Mouse (Mus musculus): ENCODE results near the gene Spdye4c.

The Spdye4c gene

DNA sequence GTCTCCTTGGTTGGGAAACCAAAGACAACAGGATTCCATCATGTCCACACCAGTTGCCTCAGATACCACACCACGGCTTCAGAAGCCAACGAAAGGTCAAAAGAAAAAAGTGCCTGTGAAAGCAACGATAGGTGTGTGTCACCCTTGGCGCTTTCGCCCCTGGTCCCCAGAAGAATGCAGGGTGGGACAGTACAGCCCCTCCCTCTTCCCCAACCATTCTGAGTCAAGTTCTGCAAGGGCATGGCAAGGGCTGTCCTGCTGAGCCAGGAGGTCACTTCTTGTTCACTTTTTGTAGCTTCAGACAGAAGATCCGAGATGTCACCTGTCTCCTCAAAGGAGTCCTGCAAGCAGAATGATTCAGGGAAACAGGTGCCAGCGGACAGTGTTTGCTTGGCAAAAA is 1.3 kb downstream of the Spdye4c start:
- in situ Hi-C loops (cut with MboI, MseI), result no loop called here

DNA sequence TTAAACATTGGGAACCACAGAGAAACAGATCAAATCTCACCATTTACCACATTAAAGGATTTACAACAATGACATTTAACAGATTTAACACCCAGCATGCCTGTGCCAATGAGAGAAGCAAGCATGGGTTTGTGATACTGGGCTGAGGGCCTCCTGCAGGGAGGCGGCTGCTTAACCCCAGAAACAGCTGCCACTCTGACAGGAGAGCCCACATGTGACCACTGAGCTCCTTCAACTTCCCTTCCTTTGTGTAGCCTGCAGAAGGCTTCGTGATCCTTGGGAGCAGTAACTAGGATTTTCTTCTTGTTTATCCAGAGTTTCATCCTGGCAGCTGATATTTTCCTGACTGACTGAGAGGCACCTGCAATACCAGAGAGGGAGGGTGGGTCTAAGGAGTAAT is 10.5 kb downstream of the Spdye4c start:
- in situ Hi-C loops (cut with MboI, MseI), result no loop called here

DNA sequence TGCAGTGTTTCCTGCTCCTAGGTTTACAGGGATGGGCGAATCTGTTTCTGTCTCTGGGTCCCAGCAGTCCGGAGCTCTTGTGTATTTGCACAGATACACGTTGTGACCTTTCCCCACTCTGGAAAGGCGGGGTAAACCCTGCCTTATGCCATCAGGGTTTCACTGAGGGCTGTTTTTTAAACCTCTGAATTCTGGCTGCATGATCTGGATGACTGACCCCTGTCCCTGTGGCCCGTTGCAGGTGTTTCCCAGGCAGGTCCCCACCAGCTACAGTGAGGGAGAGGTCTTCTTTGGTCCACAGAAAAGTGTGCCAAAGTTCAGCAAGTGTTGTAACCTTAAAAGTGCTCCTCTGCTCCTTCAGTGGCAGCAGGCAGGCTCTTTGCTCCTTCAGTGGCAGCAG is 18.3 kb downstream of the Spdye4c start:
- in situ Hi-C loops (cut with MboI, MseI), result no loop called here

DNA sequence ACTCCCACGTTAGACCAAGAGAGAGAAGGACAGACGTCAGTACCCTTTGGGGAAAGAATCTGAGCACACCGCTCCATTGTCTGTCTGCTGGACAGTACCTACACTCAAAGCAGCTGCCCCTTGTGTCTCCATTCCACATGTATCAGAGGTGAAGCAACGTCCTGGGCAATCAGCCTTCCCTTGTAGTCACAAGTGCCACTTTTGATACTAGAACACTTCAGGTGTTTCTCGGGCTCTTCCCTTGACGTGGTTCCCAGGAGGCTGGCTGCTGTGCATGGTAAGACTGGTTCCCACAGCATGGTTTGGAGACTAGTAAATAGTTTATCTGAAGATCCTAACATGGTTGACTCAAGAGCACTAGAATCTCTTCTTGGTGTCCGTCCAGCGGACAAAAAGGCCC is 20.2 kb downstream of the Spdye4c start:
- in situ Hi-C loops (cut with MboI, MseI), result no loop called here

DNA sequence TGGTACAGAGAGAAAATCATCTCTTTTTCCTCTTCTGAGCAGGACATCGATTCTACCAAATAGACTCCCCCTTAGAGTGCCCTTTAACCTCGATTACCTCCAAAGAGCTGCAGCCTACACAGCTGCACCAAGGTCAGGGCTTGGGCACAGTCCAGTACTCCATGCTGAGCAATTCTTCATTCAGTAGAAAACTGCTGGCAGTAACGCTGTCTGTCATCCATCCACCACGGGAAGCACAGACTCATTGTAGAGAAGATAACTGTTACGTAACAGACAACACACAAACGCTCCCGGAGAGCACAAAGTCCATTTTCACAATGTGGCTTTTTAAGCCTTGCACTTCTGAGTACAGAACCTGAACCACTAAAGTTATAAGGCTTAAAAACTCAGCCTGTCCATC is 21.3 kb downstream of the Spdye4c start:
- in situ Hi-C loops (cut with MboI, MseI), result no loop called here

DNA sequence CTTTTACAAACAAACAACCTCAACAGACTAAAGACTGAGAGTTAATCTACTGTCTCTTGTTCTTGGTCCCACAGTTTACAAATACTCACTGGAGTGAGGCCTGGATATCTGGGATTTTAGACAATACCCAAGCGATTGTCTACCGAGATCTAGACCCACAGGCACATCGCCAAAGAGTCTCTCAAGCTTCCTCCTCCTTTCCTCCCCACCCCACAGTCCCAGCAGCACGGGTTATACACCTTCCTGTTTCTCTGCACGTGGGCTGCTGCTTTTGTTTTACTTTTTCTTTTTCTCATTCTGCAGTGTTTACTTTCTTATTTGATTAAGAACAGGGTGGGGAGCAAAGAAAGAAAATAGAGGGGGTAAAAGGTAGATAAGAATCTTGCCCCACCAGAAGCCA is 22.4 kb downstream of the Spdye4c start:
- in situ Hi-C loops (cut with MboI, MseI), result no loop called here

DNA sequence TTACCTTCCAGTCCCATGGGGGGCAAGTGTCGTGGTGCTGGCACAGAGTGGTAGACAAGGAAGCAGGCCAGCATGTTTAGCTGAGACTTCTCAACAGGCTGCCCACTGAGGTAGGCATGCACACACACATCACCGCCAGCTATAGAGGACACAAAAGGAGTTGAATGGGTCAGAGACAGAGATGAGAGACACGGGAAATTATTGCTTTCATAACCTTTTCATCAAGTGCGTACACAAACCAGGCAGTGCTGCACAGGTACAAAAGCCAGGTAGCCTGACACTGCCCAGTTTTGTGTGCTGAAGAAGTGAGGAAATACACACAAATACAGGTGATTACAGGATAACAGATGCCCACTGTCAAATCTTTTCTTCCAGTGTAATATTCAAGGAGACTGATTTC is 24.4 kb downstream of the Spdye4c start:
- in situ Hi-C loops (cut with MboI, MseI), result no loop called here

DNA sequence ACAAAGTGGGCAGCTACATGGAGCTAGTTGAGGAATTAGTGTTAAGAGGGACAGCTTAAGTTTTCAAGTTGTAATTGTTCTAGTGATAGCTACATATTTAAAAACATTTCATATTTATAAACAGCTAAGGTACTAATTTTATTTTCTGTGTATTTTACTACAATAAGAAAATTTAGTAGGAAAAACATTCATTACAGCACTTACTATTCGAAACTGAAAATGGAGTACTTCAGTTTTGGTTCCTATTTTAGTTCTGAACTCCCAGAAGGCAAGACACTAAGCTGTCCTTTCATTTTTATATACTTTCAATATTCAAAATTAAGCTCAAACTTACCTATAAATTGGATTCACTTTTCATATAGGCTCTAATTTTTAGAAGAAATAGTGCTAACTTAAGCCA is 29.6 kb downstream of the Spdye4c start:
- in situ Hi-C loops (cut with MboI, MseI), result no loop called here
